Mouse (Mus musculus) C2C12 (cell line): ENCODE data around the gene Ltbp1. TPM values are rescaled to one million over a fixed set of nuclear protein-coding genes. Genes with fewer than 3 reads are reported as not detected.
A peak's percentile ranks its signal among the peaks of the same experiment; 100 is the strongest.

Experiments used
- H3K27me3 ChIP-seq: one replicate; pipeline ENCODE4 v1.6.1; 2011; ENCODE audit not compliant: control insufficient read depth, insufficient read depth, insufficient read length
- H3K36me3 ChIP-seq: one replicate; pipeline ENCODE4 v1.6.1; 2011; ENCODE audit not compliant: control insufficient read depth, insufficient read depth
- H3K4me3 ChIP-seq: one replicate; pipeline ENCODE4 v1.5.1; 2011; ENCODE audit warnings: mild to moderate bottlenecking, control low read depth; ENCODE audit not compliant: poor library complexity, insufficient read depth, severe bottlenecking
- H3K79me2 ChIP-seq: one replicate; pipeline ENCODE4 v1.6.1; 2011; ENCODE audit not compliant: control insufficient read depth, insufficient read depth
- H3K79me3 ChIP-seq: one replicate; pipeline ENCODE4 v1.6.1; 2011; ENCODE audit warnings: low read depth, control low read depth
- H3ac ChIP-seq: one replicate; pipeline ENCODE3; 2011; ENCODE audit warnings: low read depth; ENCODE audit not compliant: control insufficient read depth, insufficient read length
- CEBPB ChIP-seq: IDR thresholded peaks from one replicate; pipeline ENCODE4 v1.6.1; 2011; ENCODE audit warnings: low read depth, mild to moderate bottlenecking, control low read depth, moderate library complexity
- CTCF ChIP-seq: IDR thresholded peaks from one replicate; pipeline ENCODE4 v1.5.1; 2011; ENCODE audit not compliant: control insufficient read depth, insufficient read depth, insufficient read length
- FOSL1 ChIP-seq: IDR thresholded peaks from one replicate; pipeline ENCODE4 v1.8.0; 2011; ENCODE audit warnings: mild to moderate bottlenecking, low read length; ENCODE audit not compliant: poor library complexity, insufficient read depth, severe bottlenecking
- MAX ChIP-seq: IDR thresholded peaks from one replicate; pipeline ENCODE4 v1.6.1; 2011; ENCODE audit warnings: mild to moderate bottlenecking, control low read depth
- MYOD1 ChIP-seq: IDR thresholded peaks from one replicate; pipeline ENCODE4 v1.6.1; 2011; ENCODE audit warnings: low read depth; ENCODE audit not compliant: control insufficient read depth, insufficient read length
- MYOG ChIP-seq: IDR thresholded peaks from one replicate; pipeline ENCODE4 v1.6.1; 2011; ENCODE audit not compliant: control insufficient read depth, insufficient read length; ENCODE audit errors: extremely low read depth
- USF1 ChIP-seq: IDR thresholded peaks from one replicate; pipeline ENCODE4 v1.6.1; 2011; ENCODE audit warnings: low read depth, mild to moderate bottlenecking, control low read depth, moderate library complexity
- polyA plus RNA-seq: library from polyadenylated mRNA; unstranded; fragments of >200 nt; fragmentation: generic; extraction: Trizol; gene quantifications from one replicate; pipeline ENCODE4 v1.2.1, GENCODE M21; 2012; ENCODE audit warnings: missing spikeins

Ltbp1 gene
- polyA plus RNA-seq, 1 experiment, result 41.8 TPM

GRCm38 (mm10) chr17:75273272-75273671, 267.9 kb downstream of the Ltbp1 start:
- H3K79me2 ChIP-seq, result no peaks in the 10 kb centered on the region
- no peak overlapping the region for H3ac ChIP-seq
- no peak for TF ChIP-seq CTCF
- TF ChIP-seq MYOD1, result peak; percentile 63
- peak; percentile 36 for TF ChIP-seq FOSL1
- H3K27me3 ChIP-seq, result no peaks in the 10 kb centered on the region
- H3K36me3 ChIP-seq, result peaks cover 59% of the 10 kb centered on the region
- H3K4me3 ChIP-seq, result no peak overlapping the region
- H3K79me3 ChIP-seq, result peaks cover 1% of the 10 kb centered on the region

- Histone ChIP-seq H3K79me3 (peaks cover 1% of the 10 kb centered on the region), H3K4me3 (no peak overlapping the region), H3K36me3 (peaks cover 68% of the 10 kb centered on the region), H3ac (peak overlapping the region; percentile 41), H3K27me3 (no peaks in the 10 kb centered on the region), H3K79me2 (no peaks in the 10 kb centered on the region)
- TF ChIP-seq MYOD1 (peak; percentile 69), USF1 (no peak), MAX (peak; percentile 28)
Observed at GRCm38 (mm10) chr17:75275302-75275701, 269.9 kb downstream of the Ltbp1 start.

GRCm38 (mm10) chr17:75278106-75278505, 272.7 kb downstream of the Ltbp1 start:
- no peaks in the 10 kb centered on the region for H3K79me2 ChIP-seq
- H3K79me3 ChIP-seq, result no peaks in the 10 kb centered on the region
- no peak overlapping the region for H3K4me3 ChIP-seq
- H3K36me3 ChIP-seq, result peaks cover 58% of the 10 kb centered on the region
- H3ac ChIP-seq, result no peak overlapping the region
- no peaks in the 10 kb centered on the region for H3K27me3 ChIP-seq
- no peak for TF ChIP-seq MAX

GRCm38 (mm10) chr17:75278561-75278960, 273.2 kb downstream of the Ltbp1 start:
- Histone ChIP-seq H3K79me2 (no peaks in the 10 kb centered on the region), H3ac (no peak overlapping the region), H3K27me3 (no peaks in the 10 kb centered on the region), H3K36me3 (peaks cover 62% of the 10 kb centered on the region), H3K79me3 (no peaks in the 10 kb centered on the region), H3K4me3 (no peak overlapping the region)
- no peak for TF ChIP-seq FOSL1
- no peak for TF ChIP-seq CEBPB
- TF ChIP-seq CTCF, result no peak
- no peak for TF ChIP-seq MYOG
- TF ChIP-seq USF1, result no peak
- no peak for TF ChIP-seq MAX
- no peak for TF ChIP-seq MYOD1

- H3K4me3 ChIP-seq, result no peak overlapping the region
- TF ChIP-seq USF1 (no peak), CTCF (no peak), MAX (no peak), MYOG (no peak), MYOD1 (no peak)
- no peak overlapping the region for H3ac ChIP-seq
- H3K36me3 ChIP-seq, result peaks cover 74% of the 10 kb centered on the region
- H3K27me3 ChIP-seq, result no peaks in the 10 kb centered on the region
- no peaks in the 10 kb centered on the region for H3K79me3 ChIP-seq
- H3K79me2 ChIP-seq, result no peaks in the 10 kb centered on the region
Observed at GRCm38 (mm10) chr17:75281345-75281744, 276.0 kb downstream of the Ltbp1 start.

- no peak for TF ChIP-seq MYOD1
- no peak for TF ChIP-seq CTCF
- no peak for TF ChIP-seq CEBPB
- no peak for TF ChIP-seq MAX
- no peak for TF ChIP-seq USF1
- TF ChIP-seq FOSL1, result no peak
- no peak for TF ChIP-seq MYOG
- Histone ChIP-seq H3K79me2 (no peaks in the 10 kb centered on the region), H3ac (no peak overlapping the region), H3K27me3 (no peaks in the 10 kb centered on the region), H3K36me3 (peaks cover 68% of the 10 kb centered on the region), H3K79me3 (no peaks in the 10 kb centered on the region), H3K4me3 (no peak overlapping the region)
Observed at GRCm38 (mm10) chr17:75284876-75285708, 279.7 kb downstream of the Ltbp1 start.
